Mouse (Mus musculus) lung, embryonic 16.5 days (tissue): ENCODE measurements at regions not wholly inside any gene's neighbourhood (a gene's known extent, or its start where the extent isn't known, plus 50 kb on each side); places are given as distances from the start of the nearest gene placed in this dataset.

Experiments
- ATAC-seq: fragments of 200-750 bp; cut with Nextera tagmentation; 2 replicates; pipeline ENCODE4 v1.8.0; 2017; ENCODE audit warnings: low read depth, mild to moderate bottlenecking, moderate library complexity
- H3K27ac ChIP-seq: fragments of 300-500 bp; sonication (generic); 2 replicates; pipeline ENCODE4 v1.5.1; 2014; ENCODE audit warnings: mild to moderate bottlenecking, control low read depth, low read length
- H3K27me3 ChIP-seq: fragments of 300-500 bp; sonication (generic); 2 replicates; pipeline ENCODE4 v1.6.1; 2014; ENCODE audit warnings: low read depth, low read length, mixed read lengths; ENCODE audit not compliant: control insufficient read depth, insufficient read depth
- H3K36me3 ChIP-seq: fragments of 300-500 bp; sonication (generic); 2 replicates; pipeline ENCODE4 v1.6.1; 2014; ENCODE audit warnings: low read length; ENCODE audit not compliant: control insufficient read depth, insufficient read depth
- H3K4me1 ChIP-seq: fragments of 300-500 bp; sonication (generic); replicated peaks from 2 replicates; pipeline ENCODE4 v1.6.1; 2014; ENCODE audit warnings: low read length, mixed read lengths; ENCODE audit not compliant: control insufficient read depth, insufficient read depth
- H3K4me2 ChIP-seq: fragments of 300-500 bp; sonication (generic); 2 replicates; pipeline ENCODE4 v1.6.1; 2014; ENCODE audit warnings: low read depth, low read length, control low read depth
- H3K4me3 ChIP-seq: fragments of 300-500 bp; sonication (generic); 2 replicates; pipeline ENCODE4 v1.5.1; 2014; ENCODE audit warnings: mild to moderate bottlenecking, low read length, control low read depth
- H3K9ac ChIP-seq: fragments of 300-500 bp; sonication (generic); 2 replicates; pipeline ENCODE4 v1.6.1; 2014; ENCODE audit warnings: low read length, control low read depth
- H3K9me3 ChIP-seq: fragments of 300-500 bp; sonication (generic); 2 replicates; pipeline ENCODE4 v1.6.1; 2016; ENCODE audit warnings: low read length; ENCODE audit not compliant: control insufficient read depth
- WGBS: fragments of 180-500 bp; shearing (Covaris S2); extraction: QIAGEN DNeasy Blood & Tissue Kit; methylation state at CpG from one replicate; pipeline ENCODE4 v1.1.7; 2014; 5-methylcytosine and 5-hydroxymethylcytosine counted together

DNA sequence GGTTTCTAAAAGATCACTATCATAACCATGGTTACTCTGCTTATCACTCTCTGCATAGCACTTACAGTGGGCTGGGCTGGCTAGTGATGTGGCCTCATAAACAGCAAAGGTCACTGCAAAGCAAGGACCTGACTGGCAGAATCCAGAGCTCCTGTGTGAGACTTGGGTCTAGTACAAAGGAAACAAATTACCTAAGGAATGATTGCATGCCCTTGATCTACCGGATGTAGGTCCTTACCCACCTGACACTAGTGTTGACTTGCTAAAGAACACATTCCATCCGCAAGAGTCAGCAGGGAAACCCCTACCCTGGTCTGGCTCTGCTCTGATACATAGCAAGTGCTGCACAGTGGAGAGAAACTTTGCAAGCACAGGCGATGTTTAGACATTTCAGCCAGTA, 297.0 kb upstream of the Jag1 start:
- no peaks in the 10 kb centered on the region for H3K9me3 ChIP-seq
- 49% methylated on average over 3 of the region's 3 CpGs for WGBS
- no peak overlapping the region for H3K4me3 ChIP-seq
- no peaks in the 10 kb centered on the region for H3K4me1 ChIP-seq
- no peak overlapping the region for H3K27ac ChIP-seq
- ATAC-seq: peak; percentile 93
- H3K4me2 ChIP-seq: no peak overlapping the region
- H3K9ac ChIP-seq: no peak overlapping the region
- no peaks in the 10 kb centered on the region for H3K27me3 ChIP-seq
- H3K36me3 ChIP-seq: no peaks in the 10 kb centered on the region

DNA sequence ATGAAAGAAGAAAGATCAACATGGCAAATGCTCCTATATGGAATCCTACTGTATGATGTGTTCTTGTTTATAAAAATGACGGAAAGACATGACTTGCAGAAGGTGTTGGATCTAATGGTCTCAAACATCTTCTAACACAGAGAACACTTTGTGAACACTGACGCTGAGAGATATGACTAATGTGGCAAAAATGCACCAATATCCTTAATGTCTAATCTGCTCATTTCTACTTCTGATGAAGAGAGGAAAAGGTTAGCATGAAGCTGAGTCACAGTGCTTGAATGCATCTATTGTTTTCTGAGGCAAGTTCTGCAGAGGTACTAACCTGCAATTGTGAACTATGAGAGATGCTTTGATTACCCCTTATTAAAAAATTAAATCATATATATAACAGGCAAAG, 293.2 kb upstream of the Jag1 start:
- Histone ChIP-seq H3K27me3 (no peaks in the 10 kb centered on the region), H3K9me3 (no peaks in the 10 kb centered on the region), H3K4me2 (no peak overlapping the region), H3K27ac (no peak overlapping the region), H3K9ac (no peak overlapping the region), H3K4me1 (no peaks in the 10 kb centered on the region), H3K4me3 (no peak overlapping the region), H3K36me3 (no peaks in the 10 kb centered on the region)
- ATAC-seq: no peak
- 57% methylated on average over 2 of the region's 2 CpGs for WGBS

DNA sequence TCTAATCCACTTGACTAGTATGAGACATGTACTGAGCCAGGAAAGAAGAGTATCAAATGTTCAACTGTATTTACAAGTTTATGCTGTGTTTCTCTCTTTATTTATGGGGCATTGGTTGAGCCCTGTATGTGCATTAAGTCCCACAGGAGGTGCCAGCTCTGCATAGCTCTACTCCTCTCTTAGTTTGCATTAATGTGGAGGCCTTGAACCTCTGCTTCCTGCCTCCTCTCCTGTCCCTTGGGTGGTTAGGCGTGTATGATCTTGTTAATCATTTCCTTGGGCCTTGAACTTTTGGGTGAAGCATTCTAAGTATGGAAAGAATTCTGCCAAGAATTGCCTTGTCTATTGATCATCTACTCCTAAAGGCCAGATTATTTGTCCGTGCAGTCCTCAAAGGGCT, 291.9 kb upstream of the Jag1 start:
- H3K9me3 ChIP-seq: no peaks in the 10 kb centered on the region
- no peaks in the 10 kb centered on the region for H3K4me1 ChIP-seq
- H3K36me3 ChIP-seq: no peaks in the 10 kb centered on the region
- no peak overlapping the region for H3K27ac ChIP-seq
- 54% methylated on average over 2 of the region's 2 CpGs for WGBS
- no peak overlapping the region for H3K4me3 ChIP-seq
- no peak overlapping the region for H3K9ac ChIP-seq
- no peaks in the 10 kb centered on the region for H3K27me3 ChIP-seq
- ATAC-seq: no peak
- no peak overlapping the region for H3K4me2 ChIP-seq

DNA sequence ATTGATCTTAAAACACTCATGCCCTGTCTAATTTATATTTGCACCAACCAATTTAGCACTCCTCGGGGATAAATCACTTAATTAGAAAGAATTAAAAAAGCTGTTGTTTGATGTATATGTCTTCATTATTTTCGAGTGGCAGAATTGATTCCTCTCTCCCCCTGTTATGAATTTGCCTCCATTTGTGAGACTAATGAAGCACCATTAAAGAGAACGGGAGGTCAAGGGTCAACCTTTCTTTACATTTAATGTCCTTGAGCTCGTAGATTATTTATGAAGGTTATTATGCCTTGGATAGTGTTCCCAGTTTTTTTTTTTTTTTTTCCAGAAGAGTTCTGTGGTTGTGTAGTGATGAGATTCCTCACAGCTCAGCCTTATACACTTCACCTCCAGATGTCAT, 277.0 kb upstream of the Jag1 start:
- Histone ChIP-seq H3K27me3 (no peaks in the 10 kb centered on the region), H3K27ac (no peak overlapping the region), H3K4me2 (no peak overlapping the region), H3K9ac (no peak overlapping the region), H3K36me3 (no peaks in the 10 kb centered on the region), H3K4me3 (no peak overlapping the region), H3K9me3 (no peaks in the 10 kb centered on the region), H3K4me1 (no peaks in the 10 kb centered on the region)
- no peak for ATAC-seq
- WGBS: 42% methylated on average over 4 of the region's 4 CpGs

DNA sequence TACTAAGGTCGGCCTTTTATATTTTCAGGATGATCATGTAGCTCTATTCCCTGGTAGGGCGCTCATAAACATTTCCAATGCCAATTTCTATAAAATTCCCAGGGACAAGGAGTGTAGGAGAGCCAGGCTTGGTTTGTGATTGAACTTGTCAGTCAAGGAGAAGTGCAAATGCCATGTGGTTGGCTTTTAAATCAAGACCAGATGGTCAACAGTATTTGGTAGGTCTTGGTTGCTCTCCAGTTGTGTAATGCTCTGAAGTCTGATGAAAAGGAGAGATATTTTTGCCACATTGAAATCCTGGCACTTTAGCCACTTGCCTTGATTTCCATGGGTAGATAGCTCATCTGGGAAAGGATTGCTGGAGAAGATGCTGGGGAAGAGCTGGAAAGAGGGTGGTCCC, 263.4 kb upstream of the Jag1 start:
- Histone ChIP-seq H3K36me3 (no peaks in the 10 kb centered on the region), H3K27ac (no peak overlapping the region), H3K9ac (no peak overlapping the region), H3K9me3 (no peaks in the 10 kb centered on the region), H3K4me1 (no peaks in the 10 kb centered on the region), H3K4me3 (no peak overlapping the region), H3K27me3 (no peaks in the 10 kb centered on the region), H3K4me2 (no peak overlapping the region)
- WGBS: 84% methylated on average over 2 of the region's 2 CpGs
- no peak for ATAC-seq

DNA sequence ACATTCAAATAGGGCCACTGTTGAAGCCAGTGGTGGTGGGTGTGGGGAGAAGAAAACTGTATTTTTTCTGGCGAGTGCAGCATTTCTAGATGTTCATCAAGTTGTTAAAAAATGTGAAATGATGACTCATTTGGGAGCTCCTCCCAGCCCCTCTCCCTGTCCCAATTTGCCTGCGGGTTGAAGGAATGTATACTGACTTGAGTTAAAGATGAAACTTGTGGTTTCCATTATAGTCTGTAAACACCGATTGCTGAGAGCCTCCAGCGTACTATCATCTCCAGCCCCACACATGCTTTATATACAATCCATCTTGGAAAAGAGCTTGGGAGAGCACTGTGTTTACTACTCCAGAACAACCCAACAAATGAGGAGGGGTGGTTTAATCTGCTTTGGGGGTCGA, 258.9 kb upstream of the Jag1 start:
- ATAC-seq: no peak
- no peaks in the 10 kb centered on the region for H3K4me1 ChIP-seq
- no peak overlapping the region for H3K27ac ChIP-seq

DNA sequence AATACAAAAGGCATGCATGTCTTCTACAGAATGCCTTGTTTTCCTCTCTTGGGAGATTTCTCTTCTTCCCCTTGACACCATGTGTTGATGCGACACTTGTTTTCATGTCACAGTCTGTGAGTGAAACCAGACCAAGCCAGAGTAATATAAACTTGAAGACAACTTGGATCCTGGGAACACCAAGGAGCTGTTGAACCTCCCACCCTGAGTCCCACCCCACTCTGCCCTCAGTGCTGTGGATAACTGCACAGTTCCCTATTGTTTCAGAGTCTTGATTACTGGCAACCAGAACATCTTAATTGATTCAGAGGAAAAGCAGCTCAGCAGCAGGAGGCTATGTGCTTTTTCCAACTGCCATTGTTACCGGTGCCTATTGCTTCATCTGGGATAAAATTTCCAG, 254.6 kb upstream of the Jag1 start:
- no peak overlapping the region for H3K4me2 ChIP-seq
- no peaks in the 10 kb centered on the region for H3K4me1 ChIP-seq
- no peaks in the 10 kb centered on the region for H3K36me3 ChIP-seq
- no peak for ATAC-seq
- no peak overlapping the region for H3K4me3 ChIP-seq
- no peaks in the 10 kb centered on the region for H3K27me3 ChIP-seq
- no peak overlapping the region for H3K9ac ChIP-seq
- no peaks in the 10 kb centered on the region for H3K9me3 ChIP-seq
- H3K27ac ChIP-seq: no peak overlapping the region
- 74% methylated on average over 2 of the region's 2 CpGs for WGBS

More for the DNA sequence above, 258.9 kb upstream of the Jag1 start:
- 49% methylated on average over 5 of the region's 5 CpGs for WGBS
- H3K27me3 ChIP-seq: no peaks in the 10 kb centered on the region
- no peaks in the 10 kb centered on the region for H3K9me3 ChIP-seq
- H3K36me3 ChIP-seq: no peaks in the 10 kb centered on the region
- H3K4me2 ChIP-seq: no peak overlapping the region
- no peak overlapping the region for H3K9ac ChIP-seq
- no peak overlapping the region for H3K4me3 ChIP-seq

DNA sequence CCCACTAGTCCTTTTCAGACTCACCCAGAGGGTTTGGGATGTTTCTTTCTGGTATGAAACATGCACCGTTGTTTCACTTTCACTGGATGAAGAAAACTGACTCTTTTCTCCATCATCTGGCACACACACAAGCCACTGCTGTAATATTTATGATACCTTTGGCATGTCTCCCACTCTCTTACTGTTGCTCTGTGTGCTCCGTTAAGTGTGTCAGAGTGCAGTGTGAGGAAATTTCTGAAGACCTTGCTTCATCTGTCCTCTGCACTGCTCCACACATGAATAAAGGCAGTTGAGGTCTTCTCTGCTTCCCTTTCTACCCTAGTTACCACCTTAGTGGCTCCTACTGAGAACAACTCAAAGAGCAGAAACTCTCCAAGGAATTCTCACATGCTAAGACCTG, 246.6 kb upstream of the Jag1 start:
- no peaks in the 10 kb centered on the region for H3K4me1 ChIP-seq
- no peaks in the 10 kb centered on the region for H3K36me3 ChIP-seq
- no peak overlapping the region for H3K4me3 ChIP-seq
- no peak overlapping the region for H3K9ac ChIP-seq
- no peak overlapping the region for H3K27ac ChIP-seq
- WGBS: 69% methylated on average over 2 of the region's 2 CpGs
- H3K9me3 ChIP-seq: no peaks in the 10 kb centered on the region
- no peak overlapping the region for H3K4me2 ChIP-seq
- H3K27me3 ChIP-seq: no peaks in the 10 kb centered on the region
- no peak for ATAC-seq

DNA sequence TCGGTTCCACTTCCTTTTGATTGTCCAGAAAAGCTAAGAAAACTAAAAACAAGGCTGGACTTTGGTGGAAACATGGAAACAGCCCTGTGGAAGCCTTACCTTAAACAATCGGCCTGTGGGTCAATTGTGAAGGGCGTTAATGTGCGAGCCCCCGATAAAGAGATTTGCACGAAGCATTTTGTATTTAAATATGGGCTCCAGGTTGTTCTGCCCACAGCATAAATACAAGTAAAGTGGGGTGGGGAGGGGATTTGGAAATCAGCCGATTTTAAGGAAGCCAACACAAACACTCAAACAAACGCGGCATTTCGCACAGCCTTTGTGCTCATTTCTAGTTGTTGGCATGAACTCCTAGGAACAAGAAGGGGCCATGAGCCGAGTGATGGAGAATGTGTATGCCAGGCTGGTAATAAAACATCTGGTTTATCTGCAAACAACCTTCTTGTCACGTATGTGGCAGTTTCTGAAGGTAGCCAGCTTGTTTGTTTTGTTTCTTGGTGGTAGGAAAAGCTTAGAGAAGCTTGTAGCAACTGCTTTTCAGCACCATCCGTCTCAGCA, 240.8 kb upstream of the Jag1 start:
- peak overlapping the region; percentile 27 for H3K4me3 ChIP-seq
- H3K4me1 ChIP-seq: peaks cover 6% of the 10 kb centered on the region; the same call in 1 of the 2 replicates
- peak; percentile 57; the same call in 1 of the 2 replicates for ATAC-seq
- no peaks in the 10 kb centered on the region for H3K36me3 ChIP-seq
- peak overlapping the region; percentile 45 for H3K4me2 ChIP-seq
- no peak overlapping the region; the same call in 1 of the 2 replicates for H3K9ac ChIP-seq
- no peaks in the 10 kb centered on the region for H3K9me3 ChIP-seq
- H3K27me3 ChIP-seq: no peaks in the 10 kb centered on the region
- H3K27ac ChIP-seq: 0 out of 2 replicates have a peak overlapping the region, but pooled peaks have one; percentile 46
- WGBS: 35% methylated on average over 13 of the region's 13 CpGs

DNA sequence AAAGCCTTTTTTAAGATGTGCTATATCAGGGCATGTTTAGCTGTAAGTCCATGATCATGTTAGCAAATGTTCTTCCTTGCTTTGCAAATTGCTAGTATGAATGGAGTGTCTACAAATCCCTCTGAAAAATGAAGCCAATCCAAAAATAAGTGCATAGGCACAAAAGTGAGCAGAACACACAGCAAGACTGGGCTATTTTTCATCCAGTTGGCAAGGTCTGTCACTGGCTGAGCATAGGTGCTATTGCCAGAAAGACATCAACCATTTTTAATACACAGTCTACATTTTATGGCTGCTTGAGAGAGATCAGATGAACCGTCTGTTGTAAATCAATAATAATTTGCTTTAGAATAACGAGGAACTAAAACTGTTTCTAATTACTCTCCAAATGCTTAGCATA, 227.3 kb upstream of the Jag1 start:
- H3K9me3 ChIP-seq: no peaks in the 10 kb centered on the region
- WGBS: 59% methylated on average over 2 of the region's 2 CpGs
- no peaks in the 10 kb centered on the region for H3K27me3 ChIP-seq
- no peak overlapping the region for H3K27ac ChIP-seq
- H3K4me3 ChIP-seq: no peak overlapping the region
- no peak overlapping the region for H3K4me2 ChIP-seq
- H3K36me3 ChIP-seq: no peaks in the 10 kb centered on the region
- ATAC-seq: no peak
- no peaks in the 10 kb centered on the region for H3K4me1 ChIP-seq
- no peak overlapping the region for H3K9ac ChIP-seq
